Mouse (Mus musculus): ENCODE results near the gene Gm10428.

GRCm38 (mm10) chr11:62756456-62757142 lies 3.7 kb downstream of the Gm10428 start:
- TF ChIP-seq CTCF (IDR thresholded peaks at IDR 0.05; ENCODE audit: extremely low read depth, insufficient read depth, low read length): peak; percentile 66
- TF ChIP-seq POLR2A (IDR thresholded peaks at IDR 0.05; ENCODE audit: extremely low read depth, insufficient read depth, low read length): no peak
